Mouse (Mus musculus) MEL (cell line): ENCODE measurements around the gene Wdr46. TPM values are rescaled to one million over a fixed set of nuclear protein-coding genes. Genes with fewer than 3 reads are reported as not detected.

ENCODE experiments used
- DNase-seq: peaks from one replicate; pipeline ENCODE4 v3.0.0; 2011; ENCODE audit warnings: low read depth, low spot score
- H3K27ac ChIP-seq: 2 replicates; pipeline ENCODE4 v1.5.1; 2012; ENCODE audit warnings: low read depth, mild to moderate bottlenecking, control low read depth, low read length, moderate library complexity; ENCODE audit not compliant: control insufficient read depth
- H3K27me3 ChIP-seq, 2 experiments: fragments of 150-350 bp in 1 of 2; sonication (generic) in 1 of 2; 2 replicates each; pipeline ENCODE4 v1.6.1; 2012; ENCODE audit warnings: low read length in 2 of 2, mild to moderate bottlenecking in 2 of 2, improper control_type of control experiment in 1 of 2, moderate library complexity in 1 of 2; ENCODE audit not compliant: insufficient read depth in 2 of 2, control insufficient read depth in 1 of 2
- H3K36me3 ChIP-seq, 2 experiments: 2 replicates each; pipeline ENCODE4 v1.6.1; 2012 to 2014; ENCODE audit warnings: low read length in 2 of 2, improper control_type of control experiment in 1 of 2, inconsistent platforms in 1 of 2, mild to moderate bottlenecking in 1 of 2; ENCODE audit not compliant: insufficient read depth in 2 of 2, control insufficient read depth in 1 of 2
- H3K4me1 ChIP-seq, 2 experiments: fragments of 150-350 bp in 1 of 2; sonication (generic) in 1 of 2; 2 replicates each; pipeline ENCODE4 v1.6.1; 2012; ENCODE audit warnings: low read length in 2 of 2, improper control_type of control experiment in 1 of 2, mild to moderate bottlenecking in 1 of 2; ENCODE audit not compliant: insufficient read depth in 2 of 2, control insufficient read depth in 1 of 2
- H3K4me3 ChIP-seq, 2 experiments: fragments of 150-350 bp in 1 of 2; sonication (generic) in 1 of 2; 2 replicates each; pipeline ENCODE4 v1.5.1; 2012; ENCODE audit warnings: low read depth in 2 of 2, low read length in 2 of 2, mild to moderate bottlenecking in 2 of 2, moderate library complexity in 2 of 2, control low read depth in 1 of 2, improper control_type of control experiment in 1 of 2; ENCODE audit not compliant: control insufficient read depth in 1 of 2, insufficient read depth in 1 of 2
- H3K79me2 ChIP-seq: 2 replicates; pipeline ENCODE4 v1.6.1; 2012; ENCODE audit warnings: mild to moderate bottlenecking, low read length, moderate library complexity; ENCODE audit not compliant: control insufficient read depth, poor library complexity, insufficient read depth
- H3K9ac ChIP-seq: 2 replicates; pipeline ENCODE4 v1.6.1; 2012; ENCODE audit warnings: low read depth, mild to moderate bottlenecking, control low read depth, low read length, moderate library complexity; ENCODE audit not compliant: control insufficient read depth, poor library complexity, severe bottlenecking
- H3K9me3 ChIP-seq: fragments of 150-350 bp; sonication (generic); replicated peaks from 2 replicates; pipeline ENCODE4 v1.6.1; 2012; ENCODE audit warnings: mild to moderate bottlenecking, low read length, improper control_type of control experiment, moderate library complexity; ENCODE audit not compliant: insufficient read depth
- BHLHE40 ChIP-seq: IDR thresholded peaks from 2 replicates; pipeline ENCODE4 v1.6.1; 2012; ENCODE audit warnings: low read depth, mild to moderate bottlenecking, inconsistent platforms, low read length, improper control_type of control experiment, borderline replicate concordance
- CHD2 ChIP-seq: IDR thresholded peaks from 2 replicates; pipeline ENCODE4 v1.6.1; 2011; ENCODE audit warnings: low read length, improper control_type of control experiment
- ELF1 ChIP-seq: IDR thresholded peaks from 2 replicates; pipeline ENCODE4 v1.6.1; 2014; ENCODE audit warnings: low read depth, mild to moderate bottlenecking, inconsistent platforms, low read length, improper control_type of control experiment, moderate library complexity
- EP300 ChIP-seq, 2 experiments: IDR thresholded peaks; 2 replicates each; pipeline ENCODE4 v1.6.1; 2011; ENCODE audit warnings: improper control_type of control experiment in 2 of 2, low read length in 2 of 2, low read depth in 1 of 2, mild to moderate bottlenecking in 1 of 2
- ETS1 ChIP-seq: IDR thresholded peaks from 2 replicates; pipeline ENCODE4 v1.6.1; 2012; ENCODE audit warnings: low read depth, mild to moderate bottlenecking, inconsistent platforms, low read length, improper control_type of control experiment, moderate library complexity
- GATA1 ChIP-seq: IDR thresholded peaks from 2 replicates; pipeline ENCODE4 v1.6.1; 2011; ENCODE audit warnings: low read depth, low read length, improper control_type of control experiment
- JUND ChIP-seq: IDR thresholded peaks from 2 replicates; pipeline ENCODE4 v1.6.1; 2011; ENCODE audit warnings: low read depth, mild to moderate bottlenecking, improper control_type of control experiment, low read length
- MAX ChIP-seq: IDR thresholded peaks from 2 replicates; pipeline ENCODE4 v1.6.1; 2011; ENCODE audit warnings: low read length, improper control_type of control experiment
- MYB ChIP-seq: IDR thresholded peaks from 2 replicates; pipeline ENCODE4 v1.6.1; 2011; ENCODE audit warnings: mild to moderate bottlenecking, low read depth, low read length, improper control_type of control experiment
- NELFE ChIP-seq: IDR thresholded peaks from 2 replicates; pipeline ENCODE4 v1.6.1; 2011; ENCODE audit warnings: low read depth, low read length, improper control_type of control experiment
- POLR2A ChIP-seq, 2 experiments: IDR thresholded peaks; 2 replicates each; pipeline ENCODE4 v1.6.1; 2011 to 2012; ENCODE audit warnings: low read length in 2 of 2, mild to moderate bottlenecking in 2 of 2, control low read depth in 1 of 2, improper control_type of control experiment in 1 of 2, low read depth in 1 of 2, moderate library complexity in 1 of 2; ENCODE audit not compliant: control insufficient read depth in 1 of 2, insufficient read depth in 1 of 2, poor library complexity in 1 of 2
- POLR2AphosphoS5 ChIP-seq: IDR thresholded peaks from 2 replicates; pipeline ENCODE4 v1.6.1; 2012; ENCODE audit warnings: low read depth, borderline replicate concordance, mild to moderate bottlenecking, inconsistent platforms, low read length, moderate library complexity, mixed read lengths
- SIN3A ChIP-seq: IDR thresholded peaks from 2 replicates; pipeline ENCODE4 v1.6.1; 2012; ENCODE audit warnings: low read length, improper control_type of control experiment, inconsistent platforms
- SMC3 ChIP-seq: IDR thresholded peaks from 2 replicates; pipeline ENCODE4 v1.6.1; 2011; ENCODE audit warnings: low read depth, low read length, improper control_type of control experiment
- TBP ChIP-seq: IDR thresholded peaks from 2 replicates; pipeline ENCODE4 v1.8.0; 2011; ENCODE audit warnings: low read depth, low read length, improper control_type of control experiment
- UBTF ChIP-seq: IDR thresholded peaks from 2 replicates; pipeline ENCODE4 v1.6.1; 2012; ENCODE audit warnings: low read depth, mild to moderate bottlenecking, inconsistent platforms, low read length, improper control_type of control experiment, moderate library complexity, borderline replicate concordance; ENCODE audit not compliant: insufficient read depth
- USF2 ChIP-seq, 2 experiments: IDR thresholded peaks; 2 replicates each; pipeline ENCODE4 v1.6.1; 2011 to 2012; ENCODE audit warnings: improper control_type of control experiment in 2 of 2, low read length in 2 of 2, borderline replicate concordance in 1 of 2, inconsistent platforms in 1 of 2, low read depth in 1 of 2, mild to moderate bottlenecking in 1 of 2; ENCODE audit not compliant: insufficient read depth in 1 of 2
- ZC3H11A ChIP-seq: IDR thresholded peaks from 2 replicates; pipeline ENCODE4 v1.6.1; 2012; ENCODE audit warnings: low read depth, mild to moderate bottlenecking, inconsistent platforms, low read length, improper control_type of control experiment
- ZNF384 ChIP-seq: IDR thresholded peaks from 2 replicates; pipeline ENCODE4 v1.6.1; 2012; ENCODE audit warnings: low read depth, mild to moderate bottlenecking, inconsistent platforms, low read length, improper control_type of control experiment
- polyA plus RNA-seq, 2 experiments: library from polyadenylated mRNA; stranded (reverse) in 1 of 2; unstranded in 1 of 2; fragments of >175 nt in 1 of 2; fragments of >200 nt in 1 of 2; gene quantifications; 2 replicates each; pipeline versions ENCODE4 v1.2.1 to v1.2.4; 2012; ENCODE audit warnings: low replicate concordance in 2 of 2, low read depth in 1 of 2; ENCODE audit not compliant: insufficient read length in 2 of 2, insufficient read depth in 1 of 2, missing spikeins in 1 of 2
- total RNA-seq: library from RNA; depleted of rRNA; stranded (reverse); fragments of 300-350 nt; gene quantifications from 2 replicates; pipeline ENCODE4 v1.2.3, GENCODE M21; 2012

Wdr46 gene
- total and polyA plus RNA-seq, 3 experiments: 100 to 131 TPM; not detected in 1

- peaks cover 27% of the 10 kb centered on the region for H3K79me2 ChIP-seq
- H3K4me3 ChIP-seq: no peak overlapping the region
- no peak for DNase-seq
- TF ChIP-seq POLR2A (IDR thresholded peaks at IDR 0.05; ENCODE audit: control insufficient read depth in 1 of 2, insufficient read depth in 1 of 2, low read depth in 1 of 2, low read length in 2 of 2, poor library complexity in 1 of 2): peak in 1 of 2 experiments; percentile 35; a peak in 1 of 4 replicates
- no peak for TF ChIP-seq SIN3A
- TF ChIP-seq, all 39 proteins: peak for 1
- H3K27me3 ChIP-seq: no peaks in the 10 kb centered on the region
- H3K27ac ChIP-seq: no peak overlapping the region
- peaks cover 0 to 3% of the 10 kb centered on the region in 2 experiments; a peak in 2 of 4 replicates for H3K4me1 ChIP-seq
- no peaks in the 10 kb centered on the region for H3K9me3 ChIP-seq
- H3K36me3 ChIP-seq: no peaks in the 10 kb centered on the region; a peak in 1 of 4 replicates
- H3K9ac ChIP-seq: no peak overlapping the region
Measured at GRCm38 (mm10) chr17:33938783-33939182, 1.7 kb upstream of the Wdr46 start.

- TF ChIP-seq ELF1 (no peak), MYB (no peak), NELFE (no peak), BHLHE40 (no peak), SMC3 (no peak), EP300 (IDR thresholded peaks at IDR 0.05; ENCODE audit: low read depth in 1 of 2, low read length in 2 of 2) (no peak), JUND (no peak), POLR2AphosphoS5 (no peak), CHD2 (no peak), MAX (no peak), USF2 (IDR thresholded peaks at IDR 0.05; ENCODE audit: borderline replicate concordance in 1 of 2, insufficient read depth in 1 of 2, low read depth in 1 of 2, low read length in 2 of 2) (no peak), UBTF (no peak), ETS1 (no peak), ZC3H11A (no peak), TBP (no peak), GATA1 (no peak), ZNF384 (no peak)
- H3K79me2 ChIP-seq: peaks cover 27% of the 10 kb centered on the region
- H3K4me1 ChIP-seq: peaks cover 0 to 3% of the 10 kb centered on the region in 2 experiments; a peak in 2 of 4 replicates
- H3K9ac ChIP-seq: peak overlapping the region; percentile 84
- H3K27ac ChIP-seq: no peak overlapping the region
- H3K4me3 ChIP-seq: peak overlapping the region; percentile 73 to 77
- no peaks in the 10 kb centered on the region for H3K9me3 ChIP-seq
- no peaks in the 10 kb centered on the region; a peak in 2 of 4 replicates for H3K36me3 ChIP-seq
- DNase-seq: peak; percentile 64
- no peaks in the 10 kb centered on the region for H3K27me3 ChIP-seq
Measured at GRCm38 (mm10) chr17:33940981-33941380, 521 bp downstream of the Wdr46 start.
